Mouse (Mus musculus) testis, adult 2 months (tissue): ENCODE measurements at regions not wholly inside any gene's neighbourhood (a gene's known extent, or its start where the extent isn't known, plus 50 kb on each side); places are given as distances from the start of the nearest gene placed in this dataset.

Experiments used
- H3K27ac ChIP-seq: fragments of 200-500 bp; 2 replicates; pipeline ENCODE4 v1.5.1; 2012; ENCODE audit warnings: low read depth, low read length; ENCODE audit not compliant: control insufficient read depth, insufficient read depth
- H3K27me3 ChIP-seq: fragments of 200-500 bp; 2 replicates; pipeline ENCODE4 v1.6.1; 2012; ENCODE audit warnings: mild to moderate bottlenecking, low read length, moderate library complexity; ENCODE audit not compliant: control insufficient read depth, insufficient read depth
- H3K36me3 ChIP-seq: fragments of 200-500 bp; 2 replicates; pipeline ENCODE4 v1.6.1; 2012; ENCODE audit warnings: mild to moderate bottlenecking, low read length; ENCODE audit not compliant: control insufficient read depth, insufficient read depth
- H3K4me1 ChIP-seq: fragments of 200-500 bp; 2 replicates; pipeline ENCODE4 v1.6.1; 2012; ENCODE audit warnings: low read length; ENCODE audit not compliant: control insufficient read depth, insufficient read depth
- H3K4me3 ChIP-seq: fragments of 200-500 bp; 2 replicates; pipeline ENCODE4 v1.5.1; 2012; ENCODE audit warnings: low read depth, mild to moderate bottlenecking, low read length, moderate library complexity, mixed read lengths; ENCODE audit not compliant: control insufficient read depth
- CTCF ChIP-seq: fragments of 200-500 bp; IDR thresholded peaks from 2 replicates; pipeline ENCODE4 v1.5.1; 2012; ENCODE audit warnings: low read depth, mild to moderate bottlenecking, inconsistent platforms, low read length, moderate library complexity; ENCODE audit not compliant: control insufficient read depth, insufficient read depth, insufficient replicate concordance
- POLR2A ChIP-seq: fragments of 200-500 bp; IDR thresholded peaks from 2 replicates; pipeline ENCODE4 v1.6.1; 2012; ENCODE audit warnings: low read depth, mild to moderate bottlenecking, inconsistent platforms, low read length, moderate library complexity; ENCODE audit not compliant: control insufficient read depth

- Histone ChIP-seq H3K27ac (no peak overlapping the region), H3K4me1 (no peaks in the 10 kb centered on the region), H3K27me3 (no peaks in the 10 kb centered on the region), H3K4me3 (no peak overlapping the region), H3K36me3 (no peaks in the 10 kb centered on the region)
- TF ChIP-seq CTCF (no peak), POLR2A (no peak)
These were observed 651.7 kb upstream of the Lmcd1 start for GRCm38 (mm10) chr6:111621684-111622480.

- no peak overlapping the region for H3K4me3 ChIP-seq
- H3K36me3 ChIP-seq: no peaks in the 10 kb centered on the region
- H3K4me1 ChIP-seq: no peaks in the 10 kb centered on the region
- no peaks in the 10 kb centered on the region for H3K27me3 ChIP-seq
- H3K27ac ChIP-seq: no peak overlapping the region
- no peak for TF ChIP-seq CTCF
- no peak for TF ChIP-seq POLR2A
These were observed 650.9 kb upstream of the Lmcd1 start for GRCm38 (mm10) chr6:111622481-111623139.

DNA sequence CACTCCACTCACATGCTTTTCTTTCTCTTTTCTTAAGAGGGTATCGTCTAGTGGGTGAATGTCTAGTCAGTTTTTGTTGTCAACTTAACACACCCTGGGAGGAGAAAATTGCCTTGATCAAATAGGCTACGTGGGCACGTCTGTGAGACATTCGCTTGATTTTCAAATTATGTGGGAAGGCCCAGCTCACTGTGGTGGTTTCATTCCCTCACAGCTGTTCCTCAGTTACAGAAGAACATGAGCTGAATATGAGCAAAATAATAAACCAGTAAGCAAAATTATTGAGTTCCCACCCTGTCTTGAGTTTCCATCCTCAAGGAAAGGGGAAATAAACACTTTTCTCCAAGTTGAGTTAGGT lies 650.4 kb upstream of the Lmcd1 start:
- Histone ChIP-seq H3K27ac (no peak overlapping the region), H3K4me1 (no peaks in the 10 kb centered on the region), H3K36me3 (no peaks in the 10 kb centered on the region), H3K4me3 (no peak overlapping the region), H3K27me3 (no peaks in the 10 kb centered on the region)
- TF ChIP-seq CTCF: no peak
- TF ChIP-seq POLR2A: no peak

GRCm38 (mm10) chr6:111625501-111625900 lies 648.1 kb upstream of the Lmcd1 start:
- H3K4me1 ChIP-seq: no peaks in the 10 kb centered on the region
- H3K27ac ChIP-seq: no peak overlapping the region
- H3K4me3 ChIP-seq: no peak overlapping the region
- no peaks in the 10 kb centered on the region for H3K27me3 ChIP-seq
- TF ChIP-seq POLR2A (no peak), CTCF (no peak)
- no peaks in the 10 kb centered on the region for H3K36me3 ChIP-seq

- TF ChIP-seq CTCF (no peak), POLR2A (no peak)
- Histone ChIP-seq H3K4me3 (no peak overlapping the region), H3K36me3 (no peaks in the 10 kb centered on the region), H3K27ac (no peak overlapping the region), H3K27me3 (no peaks in the 10 kb centered on the region), H3K4me1 (no peaks in the 10 kb centered on the region)
These were observed 620.8 kb upstream of the Lmcd1 start for GRCm38 (mm10) chr6:111652736-111653135.

GRCm38 (mm10) chr6:111659957-111660356 lies 613.6 kb upstream of the Lmcd1 start:
- H3K27me3 ChIP-seq: no peaks in the 10 kb centered on the region
- H3K4me3 ChIP-seq: no peak overlapping the region
- no peaks in the 10 kb centered on the region for H3K4me1 ChIP-seq
- H3K36me3 ChIP-seq: no peaks in the 10 kb centered on the region
- TF ChIP-seq POLR2A (no peak), CTCF (no peak)
- H3K27ac ChIP-seq: no peak overlapping the region

- no peaks in the 10 kb centered on the region for H3K36me3 ChIP-seq
- H3K4me3 ChIP-seq: no peak overlapping the region
- H3K27ac ChIP-seq: no peak overlapping the region
- H3K4me1 ChIP-seq: no peaks in the 10 kb centered on the region
- H3K27me3 ChIP-seq: no peaks in the 10 kb centered on the region
- TF ChIP-seq CTCF (no peak), POLR2A (no peak)
These were observed 609.0 kb upstream of the Lmcd1 start for GRCm38 (mm10) chr6:111664603-111665002.
